Mouse (Mus musculus): Measurements from ENCODE around the gene Eef1g. TPM values are rescaled to one million over a fixed set of nuclear protein-coding genes. Genes with fewer than 3 reads are reported as not detected.

Gene Eef1g
- 344 TPM in 2 replicates for polyA plus RNA-seq (2014; fragmentation: Nextera tagmentation; extraction: Ambion mirVana)

DNA sequence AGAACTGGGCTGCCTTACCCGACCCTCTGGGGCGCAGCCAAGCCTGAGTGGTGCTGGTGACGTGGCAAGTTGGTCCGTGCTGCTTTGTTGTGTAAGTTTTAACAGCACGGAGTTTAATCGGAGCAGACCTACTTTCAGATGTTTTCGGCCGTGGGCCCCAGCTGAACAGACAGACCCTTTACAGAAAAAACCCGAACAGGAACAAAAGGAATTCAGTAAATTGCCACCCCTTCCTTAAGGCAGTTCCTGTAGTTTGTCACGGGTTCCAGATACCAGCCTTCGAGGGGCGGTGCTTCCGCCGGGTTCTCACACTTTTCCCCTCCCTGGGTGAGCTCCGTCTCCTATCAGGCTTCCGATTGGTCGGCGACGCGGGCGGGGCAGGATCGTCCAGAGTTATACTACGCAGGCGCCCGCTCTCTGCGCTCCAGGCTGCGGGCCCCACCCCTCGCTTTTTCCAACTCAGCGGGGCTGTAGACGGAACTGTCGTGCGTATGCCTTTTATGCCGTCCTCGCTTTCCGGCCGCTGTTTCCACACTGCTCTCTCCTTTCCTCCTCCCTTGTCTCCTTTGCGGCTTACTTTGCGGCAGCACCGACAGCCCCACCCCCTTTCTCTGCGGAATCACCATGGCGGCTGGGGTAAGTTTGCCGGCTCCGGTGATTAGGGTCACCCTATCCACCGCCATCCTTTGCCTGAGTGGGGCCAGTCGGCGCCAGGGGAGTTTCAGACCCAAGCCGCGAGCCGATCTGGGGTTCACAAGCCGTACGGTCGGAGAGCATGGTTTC lies at the start of gene Eef1g:
Eef1g (plus strand) TSS at position 452 of the 783 bp plus-strand sequence.
- H3K4me3 ChIP-seq (ENCODE audit: low read depth, low read length): peak within 1 kb of the TSS; percentile 70
- peaks cover 9% of the 10 kb centered on the region for H3K4me1 ChIP-seq (ENCODE audit: control insufficient read depth, insufficient read depth, low read length)
- peak; percentile 98 for ATAC-seq (replicated peaks; ENCODE audit: insufficient number of reproducible peaks, low FRiP score, low TSS enrichment)
- H3K9ac ChIP-seq (ENCODE audit: low read depth, low read length): peak within 1 kb of the TSS; percentile 89
- H3K4me2 ChIP-seq: peak within 1 kb of the TSS; percentile 80
- H3K27ac ChIP-seq (ENCODE audit: low read depth, low read length): peak within 1 kb of the TSS; percentile 90
- peaks cover 50% of the 10 kb centered on the region for H3K36me3 ChIP-seq (ENCODE audit: control insufficient read depth, insufficient read depth, low read length)
- no peaks in the 10 kb centered on the region for H3K27me3 ChIP-seq (ENCODE audit: control insufficient read depth, insufficient read depth, low read length)
- no peaks in the 10 kb centered on the region for H3K9me3 ChIP-seq (replicated peaks; ENCODE audit: control insufficient read depth, low read length)
- under 1% methylated on average over 52 of the region's 52 CpGs for WGBS (ENCODE audit: insufficient replicate concordance)

DNA sequence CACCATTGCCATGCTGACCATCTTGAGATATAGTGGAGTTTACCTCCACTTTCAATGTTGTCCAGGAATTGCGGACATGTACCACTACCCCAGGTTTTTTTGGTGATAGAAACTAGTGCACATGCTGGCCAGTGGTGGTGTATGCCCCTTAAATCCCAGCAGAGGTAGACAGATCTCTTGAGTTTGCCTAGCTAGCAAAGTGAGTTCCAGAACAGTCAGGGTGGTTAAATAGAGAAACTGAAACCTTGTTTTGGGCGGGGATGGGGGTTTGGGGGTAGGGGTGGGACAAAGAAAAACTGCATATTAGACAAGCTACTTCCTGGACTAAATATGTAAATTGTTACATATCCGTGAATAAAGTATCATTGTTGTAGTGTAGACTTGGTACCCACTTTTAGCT lies 47.8 kb upstream of the Eef1g start:
- no peaks in the 10 kb centered on the region for H3K9me3 ChIP-seq (replicated peaks; ENCODE audit: control insufficient read depth, low read length)
- no peaks in the 10 kb centered on the region for H3K27me3 ChIP-seq (ENCODE audit: control insufficient read depth, insufficient read depth, low read length)
- no peak overlapping the region for H3K4me3 ChIP-seq (ENCODE audit: low read depth, low read length)
- peaks cover 8% of the 10 kb centered on the region for H3K4me1 ChIP-seq (ENCODE audit: control insufficient read depth, insufficient read depth, low read length)
- no peak overlapping the region for H3K27ac ChIP-seq (ENCODE audit: low read depth, low read length)
- WGBS (ENCODE audit: insufficient replicate concordance): 89% methylated on average over 3 of the region's 3 CpGs
- H3K9ac ChIP-seq (ENCODE audit: low read depth, low read length): no peak overlapping the region
- peaks cover 33% of the 10 kb centered on the region for H3K36me3 ChIP-seq (ENCODE audit: control insufficient read depth, insufficient read depth, low read length)
- H3K4me2 ChIP-seq: no peak overlapping the region
- no peak for ATAC-seq (replicated peaks; ENCODE audit: insufficient number of reproducible peaks, low FRiP score, low TSS enrichment)

DNA sequence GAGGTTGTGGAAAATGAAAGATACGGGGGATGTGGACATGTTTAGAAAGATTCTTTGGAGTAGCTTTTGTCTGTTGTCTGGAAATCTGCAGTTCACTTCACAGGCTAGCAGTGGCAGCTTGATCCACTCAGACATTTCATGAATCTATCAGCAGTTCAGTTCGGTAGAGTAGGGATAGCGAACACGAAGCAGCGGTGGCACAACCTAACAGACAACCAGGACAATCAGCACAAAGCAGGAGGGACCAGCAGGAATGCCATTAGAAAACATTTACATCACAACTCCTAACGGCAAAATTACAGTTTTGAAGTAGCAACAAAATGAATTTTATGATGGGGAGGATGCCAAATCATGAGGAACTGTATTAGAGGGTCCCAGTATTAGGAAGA lies 47.2 kb upstream of the Eef1g start:
- no peak for ATAC-seq (replicated peaks; ENCODE audit: insufficient number of reproducible peaks, low FRiP score, low TSS enrichment)
- peaks cover 26% of the 10 kb centered on the region for H3K36me3 ChIP-seq (ENCODE audit: control insufficient read depth, insufficient read depth, low read length)
- H3K27ac ChIP-seq (ENCODE audit: low read depth, low read length): peak overlapping the region; percentile 78
- peaks cover 8% of the 10 kb centered on the region for H3K4me1 ChIP-seq (ENCODE audit: control insufficient read depth, insufficient read depth, low read length)
- 61% methylated on average over 6 of the region's 6 CpGs for WGBS (ENCODE audit: insufficient replicate concordance)
- H3K9ac ChIP-seq (ENCODE audit: low read depth, low read length): peak overlapping the region; percentile 82; the same call in 1 of the 2 replicates
- peak overlapping the region; percentile 87 for H3K4me2 ChIP-seq
- H3K4me3 ChIP-seq (ENCODE audit: low read depth, low read length): peak overlapping the region; percentile 79
- H3K9me3 ChIP-seq (replicated peaks; ENCODE audit: control insufficient read depth, low read length): no peaks in the 10 kb centered on the region
- no peaks in the 10 kb centered on the region for H3K27me3 ChIP-seq (ENCODE audit: control insufficient read depth, insufficient read depth, low read length)

DNA sequence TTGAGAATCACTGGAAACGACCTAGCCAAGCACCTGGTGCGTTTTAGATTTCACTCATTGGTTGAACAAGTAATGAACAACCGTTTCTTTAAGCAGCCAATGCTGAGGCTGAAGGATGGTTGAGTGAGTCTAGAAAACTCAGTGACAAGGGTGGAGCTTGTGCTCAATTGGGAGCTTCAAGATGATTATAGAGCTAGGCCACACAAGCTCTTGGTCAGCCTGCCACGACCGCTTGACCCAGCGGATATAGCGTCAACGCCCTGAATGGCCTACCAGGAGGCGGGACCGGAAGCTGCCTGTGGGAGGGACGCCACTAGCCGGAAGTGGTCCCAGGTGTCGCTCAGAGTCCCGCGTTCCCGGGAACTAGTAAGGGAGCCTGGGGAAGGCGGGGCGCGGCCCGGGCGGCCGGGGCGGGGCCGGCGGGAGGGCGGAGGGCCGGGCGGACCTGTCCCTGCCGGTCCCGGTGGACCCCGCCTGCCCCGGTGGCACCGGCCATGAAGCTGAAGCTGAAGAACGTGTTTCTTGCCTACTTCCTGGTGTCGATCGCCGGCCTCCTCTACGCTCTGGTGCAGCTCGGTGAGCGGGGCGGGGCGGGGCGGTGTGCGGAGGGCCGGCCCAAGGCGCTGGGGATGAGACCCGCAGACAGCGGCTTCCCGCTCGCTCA lies 46.6 kb upstream of the Eef1g start, which contains the start of gene B3gat3:
B3gat3 (plus strand) TSS at position 302 of the 664 bp plus-strand sequence.
- peaks cover 22% of the 10 kb centered on the region for H3K36me3 ChIP-seq (ENCODE audit: control insufficient read depth, insufficient read depth, low read length)
- peak within 1 kb of the TSS; percentile 82 for H3K9ac ChIP-seq (ENCODE audit: low read depth, low read length)
- peaks cover 8% of the 10 kb centered on the region for H3K4me1 ChIP-seq (ENCODE audit: control insufficient read depth, insufficient read depth, low read length)
- peak within 1 kb of the TSS; percentile 79 for H3K4me3 ChIP-seq (ENCODE audit: low read depth, low read length)
- peak; percentile 97 for ATAC-seq (replicated peaks; ENCODE audit: insufficient number of reproducible peaks, low FRiP score, low TSS enrichment)
- no peaks in the 10 kb centered on the region for H3K9me3 ChIP-seq (replicated peaks; ENCODE audit: control insufficient read depth, low read length)
- peak within 1 kb of the TSS; percentile 87 for H3K4me2 ChIP-seq
- WGBS (ENCODE audit: insufficient replicate concordance): 3% methylated on average over 41 of the region's 50 CpGs
- H3K27me3 ChIP-seq (ENCODE audit: control insufficient read depth, insufficient read depth, low read length): no peaks in the 10 kb centered on the region
- H3K27ac ChIP-seq (ENCODE audit: low read depth, low read length): peak within 1 kb of the TSS; percentile 78

DNA sequence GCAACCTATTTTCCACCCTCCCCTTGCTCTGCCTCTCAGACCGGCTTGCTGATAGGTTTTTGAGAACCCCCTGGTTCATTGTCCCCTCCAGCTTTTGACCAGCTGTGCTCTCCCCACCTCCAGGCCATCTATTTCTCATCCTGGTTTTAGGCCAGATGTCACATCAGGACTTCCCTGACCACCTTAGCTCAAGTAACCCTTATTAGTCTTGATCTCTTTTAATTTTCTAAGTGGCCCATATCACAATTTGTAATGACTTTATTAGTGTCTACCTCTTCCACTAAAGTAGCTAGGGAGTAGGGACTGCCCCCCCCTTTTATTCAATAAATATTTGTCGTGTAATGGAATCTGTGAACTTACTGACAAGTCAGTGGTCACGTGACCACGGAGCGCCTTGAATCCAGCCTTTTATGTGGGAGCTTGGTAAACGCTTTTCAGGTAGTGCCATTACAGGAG lies 46.0 kb upstream of the Eef1g start:
- Histone ChIP-seq H3K27ac (ENCODE audit: low read depth, low read length) (peak overlapping the region; percentile 78), H3K4me3 (ENCODE audit: low read depth, low read length) (peak overlapping the region; percentile 79), H3K4me2 (peak overlapping the region; percentile 87), H3K27me3 (ENCODE audit: control insufficient read depth, insufficient read depth, low read length) (no peaks in the 10 kb centered on the region), H3K4me1 (ENCODE audit: control insufficient read depth, insufficient read depth, low read length) (peaks cover 8% of the 10 kb centered on the region), H3K9me3 (replicated peaks; ENCODE audit: control insufficient read depth, low read length) (no peaks in the 10 kb centered on the region), H3K9ac (ENCODE audit: low read depth, low read length) (peak overlapping the region; percentile 82), H3K36me3 (ENCODE audit: control insufficient read depth, insufficient read depth, low read length) (peaks cover 21% of the 10 kb centered on the region)
- ATAC-seq (replicated peaks; ENCODE audit: insufficient number of reproducible peaks, low FRiP score, low TSS enrichment): no peak
- WGBS (ENCODE audit: insufficient replicate concordance): 2% methylated on average over 6 of the region's 6 CpGs

DNA sequence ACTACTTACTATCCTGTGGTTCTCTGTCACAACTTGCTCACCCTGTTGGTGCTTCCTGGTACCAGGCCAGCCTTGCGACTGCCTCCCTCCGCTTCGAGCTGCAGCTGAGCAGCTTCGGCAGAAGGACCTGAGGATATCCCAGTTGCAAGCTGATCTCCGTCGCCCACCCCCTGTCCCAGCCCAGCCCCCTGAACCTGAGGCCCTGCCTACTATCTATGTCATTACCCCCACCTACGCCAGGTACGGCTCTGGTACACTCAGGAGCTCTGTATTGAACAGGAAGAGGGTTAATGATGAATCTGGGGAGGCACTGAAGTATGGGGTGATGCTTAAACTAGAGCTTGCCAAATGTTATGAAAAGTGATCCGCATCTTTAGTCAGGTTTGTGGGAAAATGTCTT lies 45.1 kb upstream of the Eef1g start:
- WGBS (ENCODE audit: insufficient replicate concordance): 77% methylated on average over 9 of the region's 9 CpGs
- peaks cover 8% of the 10 kb centered on the region for H3K4me1 ChIP-seq (ENCODE audit: control insufficient read depth, insufficient read depth, low read length)
- H3K27ac ChIP-seq (ENCODE audit: low read depth, low read length): no peak overlapping the region
- no peaks in the 10 kb centered on the region for H3K27me3 ChIP-seq (ENCODE audit: control insufficient read depth, insufficient read depth, low read length)
- no peaks in the 10 kb centered on the region for H3K9me3 ChIP-seq (replicated peaks; ENCODE audit: control insufficient read depth, low read length)
- peaks cover 14% of the 10 kb centered on the region for H3K36me3 ChIP-seq (ENCODE audit: control insufficient read depth, insufficient read depth, low read length)
- no peak overlapping the region for H3K9ac ChIP-seq (ENCODE audit: low read depth, low read length)
- H3K4me3 ChIP-seq (ENCODE audit: low read depth, low read length): no peak overlapping the region; the same call in 1 of the 2 replicates
- peak overlapping the region; percentile 87 for H3K4me2 ChIP-seq
- ATAC-seq (replicated peaks; ENCODE audit: insufficient number of reproducible peaks, low FRiP score, low TSS enrichment): no peak

DNA sequence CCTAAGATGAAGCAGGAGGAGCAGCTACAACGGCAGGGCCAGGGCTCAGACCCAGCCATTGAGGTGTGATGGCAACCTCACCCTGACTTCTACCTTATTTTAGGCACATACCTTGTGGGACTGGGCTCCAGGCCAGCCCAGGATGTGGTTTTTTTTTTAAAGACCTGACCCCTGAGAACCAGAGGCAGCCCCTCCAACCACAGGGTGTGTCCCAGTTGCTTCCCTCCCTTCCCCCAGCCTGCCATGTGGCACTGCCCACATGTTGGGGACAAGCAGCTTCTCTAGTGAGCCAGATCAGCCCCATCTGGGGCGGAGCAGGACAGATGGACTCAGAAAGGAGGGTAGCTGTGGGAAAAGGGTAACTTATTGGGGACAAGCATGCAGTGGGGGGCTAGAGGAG lies 40.1 kb upstream of the Eef1g start:
- H3K9ac ChIP-seq (ENCODE audit: low read depth, low read length): no peak overlapping the region
- H3K27ac ChIP-seq (ENCODE audit: low read depth, low read length): no peak overlapping the region
- H3K36me3 ChIP-seq (ENCODE audit: control insufficient read depth, insufficient read depth, low read length): peaks cover 16% of the 10 kb centered on the region
- WGBS (ENCODE audit: insufficient replicate concordance): 94% methylated on average over 2 of the region's 2 CpGs
- no peak for ATAC-seq (replicated peaks; ENCODE audit: insufficient number of reproducible peaks, low FRiP score, low TSS enrichment)
- no peak overlapping the region for H3K4me3 ChIP-seq (ENCODE audit: low read depth, low read length)
- H3K27me3 ChIP-seq (ENCODE audit: control insufficient read depth, insufficient read depth, low read length): no peaks in the 10 kb centered on the region
- H3K4me1 ChIP-seq (ENCODE audit: control insufficient read depth, insufficient read depth, low read length): peaks cover 20% of the 10 kb centered on the region
- no peak overlapping the region for H3K4me2 ChIP-seq
- no peaks in the 10 kb centered on the region for H3K9me3 ChIP-seq (replicated peaks; ENCODE audit: control insufficient read depth, low read length)

DNA sequence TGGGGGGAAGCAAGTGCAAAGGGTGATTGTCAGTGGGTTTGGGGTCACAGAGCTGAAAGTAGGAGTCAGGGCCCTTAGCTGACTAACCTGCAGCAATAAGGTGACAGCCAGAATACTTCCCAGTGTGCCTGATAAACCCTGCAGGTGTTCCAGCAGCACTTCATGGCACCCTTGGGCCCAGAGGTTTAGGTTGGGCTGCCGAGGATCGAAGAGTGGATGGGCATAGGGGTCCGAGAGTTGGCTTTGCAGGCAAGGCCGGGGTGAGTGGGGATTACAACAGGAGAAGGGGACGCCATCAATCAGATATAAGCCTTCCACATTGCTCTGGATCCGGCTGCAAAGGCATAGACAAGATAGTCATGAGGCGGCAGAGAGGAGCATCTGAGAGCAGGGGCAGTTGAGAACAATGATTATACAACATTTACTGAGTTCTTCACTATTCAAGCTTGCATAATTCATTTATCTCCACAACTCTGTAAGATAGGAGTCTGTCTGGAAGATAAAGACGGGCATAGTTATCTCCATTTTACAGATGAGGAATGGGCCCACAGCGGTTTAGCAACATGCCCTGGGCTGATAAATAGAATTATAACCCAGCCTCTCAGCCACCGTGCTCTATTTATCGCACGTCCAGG lies 38.8 kb upstream of the Eef1g start:
- H3K9me3 ChIP-seq (replicated peaks; ENCODE audit: control insufficient read depth, low read length): no peaks in the 10 kb centered on the region
- WGBS (ENCODE audit: insufficient replicate concordance): 83% methylated on average over 12 of the region's 12 CpGs
- H3K4me1 ChIP-seq (ENCODE audit: control insufficient read depth, insufficient read depth, low read length): peaks cover 20% of the 10 kb centered on the region
- peaks cover 14% of the 10 kb centered on the region for H3K36me3 ChIP-seq (ENCODE audit: control insufficient read depth, insufficient read depth, low read length)
- H3K4me2 ChIP-seq: no peak overlapping the region
- H3K27ac ChIP-seq (ENCODE audit: low read depth, low read length): no peak overlapping the region
- no peak overlapping the region for H3K9ac ChIP-seq (ENCODE audit: low read depth, low read length)
- no peaks in the 10 kb centered on the region for H3K27me3 ChIP-seq (ENCODE audit: control insufficient read depth, insufficient read depth, low read length)
- no peak overlapping the region for H3K4me3 ChIP-seq (ENCODE audit: low read depth, low read length)
- no peak for ATAC-seq (replicated peaks; ENCODE audit: insufficient number of reproducible peaks, low FRiP score, low TSS enrichment)

Data from heart, embryonic 11.5 days (tissue).